Mouse (Mus musculus) myocyte (in vitro differentiated cells): Measurements from ENCODE around the gene Srsf10. TPM values are rescaled to one million over a fixed set of nuclear protein-coding genes. Genes with fewer than 3 reads are reported as not detected.
A peak's percentile ranks its signal among the peaks of the same experiment; 100 is the strongest.

ENCODE experiments used
- H3K27me3 ChIP-seq: one replicate; pipeline ENCODE4 v1.6.1; 2011; ENCODE audit not compliant: control insufficient read depth, insufficient read depth, insufficient read length
- H3K36me3 ChIP-seq: one replicate; pipeline ENCODE4 v1.6.1; 2011; ENCODE audit not compliant: control insufficient read depth, insufficient read depth
- H3K4me2 ChIP-seq: one replicate; pipeline ENCODE4 v1.6.1; 2011; ENCODE audit warnings: low read depth, control low read depth
- H3K4me3 ChIP-seq: one replicate; pipeline ENCODE4 v1.5.1; 2011; ENCODE audit warnings: mild to moderate bottlenecking, control low read depth, moderate library complexity
- H3K79me2 ChIP-seq: one replicate; pipeline ENCODE4 v1.6.1; 2011; ENCODE audit not compliant: control insufficient read depth, insufficient read depth
- H3ac ChIP-seq: one replicate; pipeline ENCODE4 v1.6.1; 2011; ENCODE audit not compliant: control insufficient read depth, insufficient read length
- CEBPB ChIP-seq: IDR thresholded peaks from 2 replicates; pipeline ENCODE4 v1.6.1; 2011; ENCODE audit warnings: mild to moderate bottlenecking, moderate library complexity; ENCODE audit not compliant: poor library complexity, insufficient read depth, severe bottlenecking
- E2F4 ChIP-seq: IDR thresholded peaks from one replicate; pipeline ENCODE4 v1.6.1; 2011; ENCODE audit warnings: mild to moderate bottlenecking, control low read depth, moderate library complexity; ENCODE audit not compliant: insufficient read depth
- MAX ChIP-seq: IDR thresholded peaks from one replicate; pipeline ENCODE4 v1.6.1; 2011; ENCODE audit warnings: low read depth, mild to moderate bottlenecking, control low read depth
- MYOD1 ChIP-seq, 3 experiments: IDR thresholded peaks; one replicate each; pipeline ENCODE4 v1.6.1; 2011; ENCODE audit warnings: control low read depth in 2 of 3, low read depth in 2 of 3, mild to moderate bottlenecking in 2 of 3, moderate library complexity in 1 of 3; ENCODE audit not compliant: insufficient read length in 2 of 3, control insufficient read depth in 1 of 3
- MYOG ChIP-seq, 3 experiments: IDR thresholded peaks; one replicate each; pipeline ENCODE4 v1.6.1; 2011; ENCODE audit warnings: control low read depth in 2 of 3, low read depth in 2 of 3, mild to moderate bottlenecking in 2 of 3; ENCODE audit not compliant: insufficient read length in 2 of 3, control insufficient read depth in 1 of 3, insufficient read depth in 1 of 3
- POLR2A ChIP-seq: IDR thresholded peaks from one replicate; pipeline ENCODE4 v1.6.1; 2011; ENCODE audit warnings: low read depth, mild to moderate bottlenecking, control low read depth, moderate library complexity; ENCODE audit not compliant: insufficient read length
- POLR2AphosphoS2 ChIP-seq: IDR thresholded peaks from one replicate; pipeline ENCODE4 v1.6.1; 2011; ENCODE audit warnings: low read depth, control low read depth; ENCODE audit not compliant: insufficient read length
- REST ChIP-seq: IDR thresholded peaks from one replicate; pipeline ENCODE4 v1.6.1; 2011; ENCODE audit warnings: mild to moderate bottlenecking, control low read depth, moderate library complexity; ENCODE audit not compliant: insufficient read depth, insufficient read length
- SRF ChIP-seq: IDR thresholded peaks from one replicate; pipeline ENCODE4 v1.6.1; 2011; ENCODE audit warnings: low read depth; ENCODE audit not compliant: control insufficient read depth, insufficient read length
- TCF12 ChIP-seq: IDR thresholded peaks from one replicate; pipeline ENCODE4 v1.6.1; 2011; ENCODE audit warnings: mild to moderate bottlenecking, control low read depth; ENCODE audit not compliant: poor library complexity, insufficient read depth, severe bottlenecking
- TCF3 ChIP-seq: IDR thresholded peaks from one replicate; pipeline ENCODE4 v1.6.1; 2011; ENCODE audit warnings: low read depth, control low read depth; ENCODE audit not compliant: insufficient read length
- USF1 ChIP-seq: IDR thresholded peaks from one replicate; pipeline ENCODE4 v1.6.1; 2011; ENCODE audit warnings: low read depth, mild to moderate bottlenecking, control low read depth, moderate library complexity
- polyA plus RNA-seq: library from polyadenylated mRNA; unstranded; fragments of >200 nt; fragmentation: generic; extraction: Trizol; gene quantifications from one replicate; pipeline ENCODE4 v1.2.1, GENCODE M21; 2012; ENCODE audit warnings: missing spikeins

Srsf10 gene
- polyA plus RNA-seq, 1 experiment, result 22.3 TPM

GRCm38 (mm10) chr4:135909326-135910066 is 53.9 kb downstream of the Srsf10 start:
- Histone ChIP-seq H3K27me3 (peaks cover 16% of the 10 kb centered on the region), H3K36me3 (no peaks in the 10 kb centered on the region), H3K4me2 (no peak overlapping the region), H3K79me2 (no peaks in the 10 kb centered on the region), H3K4me3 (no peak overlapping the region), H3ac (no peak overlapping the region)
- TF ChIP-seq MYOG (IDR thresholded peaks at IDR 0.05; ENCODE audit: control insufficient read depth in 1 of 3, insufficient read depth in 1 of 3, insufficient read length in 2 of 3, low read depth in 2 of 3), result no peak
- no peak for TF ChIP-seq USF1
- TF ChIP-seq TCF12, result no peak
- TF ChIP-seq REST, result no peak

GRCm38 (mm10) chr4:135911531-135911930 is 56.0 kb downstream of the Srsf10 start:
- Histone ChIP-seq H3ac (no peak overlapping the region), H3K4me3 (no peak overlapping the region), H3K36me3 (no peaks in the 10 kb centered on the region), H3K79me2 (no peaks in the 10 kb centered on the region), H3K4me2 (no peak overlapping the region), H3K27me3 (peaks cover 11% of the 10 kb centered on the region)
- no peak for TF ChIP-seq USF1
- TF ChIP-seq MYOD1 (IDR thresholded peaks at IDR 0.05; ENCODE audit: control insufficient read depth in 1 of 3, insufficient read length in 2 of 3, low read depth in 2 of 3), result no peak
- TF ChIP-seq MAX, result no peak
- TF ChIP-seq CEBPB, result no peak

GRCm38 (mm10) chr4:135912164-135912563 is 56.6 kb downstream of the Srsf10 start:
- Histone ChIP-seq H3K79me2 (no peaks in the 10 kb centered on the region), H3K4me3 (no peak overlapping the region), H3ac (no peak overlapping the region), H3K27me3 (peaks cover 17% of the 10 kb centered on the region), H3K4me2 (no peak overlapping the region), H3K36me3 (no peaks in the 10 kb centered on the region)
- no peak for TF ChIP-seq REST
- no peak for TF ChIP-seq MAX
- no peak for TF ChIP-seq TCF3
- no peak for TF ChIP-seq MYOD1 (IDR thresholded peaks at IDR 0.05; ENCODE audit: control insufficient read depth in 1 of 3, insufficient read length in 2 of 3, low read depth in 2 of 3)
- TF ChIP-seq POLR2A, result no peak
- TF ChIP-seq POLR2AphosphoS2, result no peak
- no peak for TF ChIP-seq E2F4
- TF ChIP-seq TCF12, result no peak
- no peak for TF ChIP-seq MYOG (IDR thresholded peaks at IDR 0.05; ENCODE audit: control insufficient read depth in 1 of 3, insufficient read depth in 1 of 3, insufficient read length in 2 of 3, low read depth in 2 of 3)
- TF ChIP-seq USF1, result no peak
- no peak for TF ChIP-seq SRF
- no peak for TF ChIP-seq CEBPB

GRCm38 (mm10) chr4:135912835-135913234 is 57.3 kb downstream of the Srsf10 start:
- no peak overlapping the region for H3K4me3 ChIP-seq
- peaks cover 21% of the 10 kb centered on the region for H3K27me3 ChIP-seq
- H3ac ChIP-seq, result no peak overlapping the region
- H3K79me2 ChIP-seq, result no peaks in the 10 kb centered on the region
- TF ChIP-seq MYOG (IDR thresholded peaks at IDR 0.05; ENCODE audit: control insufficient read depth in 1 of 3, insufficient read depth in 1 of 3, insufficient read length in 2 of 3, low read depth in 2 of 3), result peak in 1 of 3 experiments; percentile 12
- no peak for TF ChIP-seq CEBPB
- H3K36me3 ChIP-seq, result no peaks in the 10 kb centered on the region
- H3K4me2 ChIP-seq, result no peak overlapping the region

- Histone ChIP-seq H3K4me2 (no peak overlapping the region), H3K4me3 (no peak overlapping the region), H3K27me3 (peaks cover 27% of the 10 kb centered on the region), H3K79me2 (no peaks in the 10 kb centered on the region), H3K36me3 (no peaks in the 10 kb centered on the region), H3ac (no peak overlapping the region)
- no peak for TF ChIP-seq REST
- TF ChIP-seq POLR2A, result no peak
- no peak for TF ChIP-seq MYOD1 (IDR thresholded peaks at IDR 0.05; ENCODE audit: control insufficient read depth in 1 of 3, insufficient read length in 2 of 3, low read depth in 2 of 3)
- no peak for TF ChIP-seq MYOG (IDR thresholded peaks at IDR 0.05; ENCODE audit: control insufficient read depth in 1 of 3, insufficient read depth in 1 of 3, insufficient read length in 2 of 3, low read depth in 2 of 3)
- no peak for TF ChIP-seq SRF
- TF ChIP-seq CEBPB, result no peak
- TF ChIP-seq TCF3, result no peak
- no peak for TF ChIP-seq POLR2AphosphoS2
- TF ChIP-seq TCF12, result no peak
- no peak for TF ChIP-seq E2F4
- no peak for TF ChIP-seq MAX
- TF ChIP-seq USF1, result no peak
Measured at GRCm38 (mm10) chr4:135913433-135913832, 57.9 kb downstream of the Srsf10 start.
